Mouse (Mus musculus) spleen, postnatal 36 days (tissue): Measurements from ENCODE around the gene Polr2i.
A peak's percentile ranks its signal among the peaks of the same experiment; 100 is the strongest.

Experiments used
- DNase-seq, 2 experiments: peaks; one replicate each; pipeline ENCODE4 v3.0.0; 2022; ENCODE audit warnings: low spot score in 2 of 2, mixed read lengths in 1 of 2

Polr2i gene

GRCm38 (mm10) chr7:30265531-30265930 lies 33.8 kb downstream of the Polr2i start:
- DNase-seq: no peak

- no peak for DNase-seq
These were observed 34.2 kb downstream of the Polr2i start for GRCm38 (mm10) chr7:30265935-30266334.

DNA sequence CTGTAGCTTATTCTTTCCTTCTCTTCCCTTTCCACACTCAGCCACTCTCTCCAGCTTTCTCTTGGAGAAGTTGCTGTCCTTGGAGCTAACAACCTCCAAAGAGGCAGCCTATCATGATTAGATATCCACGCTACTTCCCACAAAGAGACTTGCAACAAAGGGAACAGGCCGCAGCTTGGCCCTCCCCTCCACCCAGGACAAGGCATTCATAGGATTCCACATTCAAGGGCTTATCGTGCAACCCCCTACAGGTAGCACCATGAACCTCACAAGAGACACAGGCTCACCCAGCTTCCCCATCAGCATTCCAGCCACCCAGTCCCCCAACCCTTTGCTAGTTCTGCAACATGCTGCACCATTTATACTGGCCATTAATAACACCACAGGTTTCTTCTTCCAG lies 35.0 kb downstream of the Polr2i start:
- no peak for DNase-seq

GRCm38 (mm10) chr7:30269641-30270040 lies 37.9 kb downstream of the Polr2i start:
- DNase-seq: no peak

DNA sequence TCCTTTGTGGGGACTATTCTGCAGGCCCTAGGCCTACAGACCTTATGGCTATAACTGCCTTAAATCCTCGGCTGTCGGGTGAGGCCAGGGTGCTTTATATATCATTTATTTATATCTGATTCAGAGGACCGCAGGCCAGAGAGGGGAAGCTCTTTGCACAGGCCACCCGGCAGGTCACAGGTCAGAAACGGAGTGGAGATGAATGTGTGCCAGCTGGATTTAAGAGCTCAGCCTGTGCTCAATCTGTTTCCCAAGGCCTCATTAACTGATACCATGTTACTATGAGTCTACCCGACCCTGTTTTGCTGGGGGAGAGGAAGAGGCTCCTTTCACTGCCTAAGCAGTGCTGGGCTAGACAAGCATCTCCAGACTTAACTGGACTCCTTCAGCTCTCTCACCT lies 42.6 kb downstream of the Polr2i start:
- no peak for DNase-seq

- DNase-seq: no peak
These were observed 47.2 kb downstream of the Polr2i start for GRCm38 (mm10) chr7:30278911-30279310.

GRCm38 (mm10) chr7:30279536-30279935 lies 47.8 kb downstream of the Polr2i start:
- DNase-seq: no peak

GRCm38 (mm10) chr7:30279951-30280669 lies 48.4 kb downstream of the Polr2i start, which contains the start of the genes Thap8 and Wdr62:
Gene Thap8, plus strand, starts transcription at chr7:30280094.
Gene Wdr62, minus strand, starts transcription at chr7:30280419.
- DNase-seq: peak; percentile 90 to 93

- peak; percentile 75 to 83 for DNase-seq
These were observed 49.0 kb downstream of the Polr2i start for GRCm38 (mm10) chr7:30280670-30281138.

DNA sequence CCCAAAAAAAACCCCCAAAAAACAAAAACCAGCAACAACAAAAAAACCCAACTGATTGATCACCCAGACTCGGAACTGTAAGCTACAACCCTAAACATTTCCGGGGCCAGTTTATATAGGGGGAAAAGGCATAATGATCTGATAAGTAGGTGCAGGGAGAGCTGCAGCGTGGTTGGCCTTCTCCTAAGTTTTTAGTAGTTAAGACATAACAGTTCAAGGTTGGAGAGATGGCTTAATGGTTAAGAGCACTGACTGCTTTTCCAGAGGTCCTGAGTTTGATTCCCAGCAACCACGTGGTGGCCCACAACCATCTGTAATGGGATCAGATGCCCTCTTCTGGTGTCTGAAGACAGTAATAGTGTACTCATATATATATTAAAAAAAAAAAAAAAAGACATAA lies 49.8 kb downstream of the Polr2i start:
- DNase-seq: no peak

GRCm38 (mm10) chr7:30282740-30283139 lies 51.0 kb downstream of the Polr2i start:
- no peak for DNase-seq
